Mouse (Mus musculus) left cerebral cortex, postnatal 4 days (tissue): ENCODE results near the gene Kdm8. TPM values are rescaled to one million over a fixed set of nuclear protein-coding genes. Genes with fewer than 3 reads are reported as not detected.
"Not testable (repeated sequence)": the region's sequence is repeated elsewhere in the genome, so short reads cannot be mapped to it uniquely, and the experiment has no call there.

ENCODE experiments used
- DNase-seq: peaks from one replicate; pipeline ENCODE4 v3.0.0-alpha.2; 2022
- intact Hi-C: fragments of 180-260 bp; cut with DNase I; formaldehyde crosslinking; loops from one replicate; pipeline ENCODE4 v1.15.1; 2025
- total RNA-seq, 2 experiments: library from RNA; stranded (reverse); gene quantifications; 2 replicates each; pipeline ENCODE4 v1.2.3; 2021

Kdm8 gene
- 1 to 10 TPM; 2.6 to 3.7 TPM for total RNA-seq

DNA sequence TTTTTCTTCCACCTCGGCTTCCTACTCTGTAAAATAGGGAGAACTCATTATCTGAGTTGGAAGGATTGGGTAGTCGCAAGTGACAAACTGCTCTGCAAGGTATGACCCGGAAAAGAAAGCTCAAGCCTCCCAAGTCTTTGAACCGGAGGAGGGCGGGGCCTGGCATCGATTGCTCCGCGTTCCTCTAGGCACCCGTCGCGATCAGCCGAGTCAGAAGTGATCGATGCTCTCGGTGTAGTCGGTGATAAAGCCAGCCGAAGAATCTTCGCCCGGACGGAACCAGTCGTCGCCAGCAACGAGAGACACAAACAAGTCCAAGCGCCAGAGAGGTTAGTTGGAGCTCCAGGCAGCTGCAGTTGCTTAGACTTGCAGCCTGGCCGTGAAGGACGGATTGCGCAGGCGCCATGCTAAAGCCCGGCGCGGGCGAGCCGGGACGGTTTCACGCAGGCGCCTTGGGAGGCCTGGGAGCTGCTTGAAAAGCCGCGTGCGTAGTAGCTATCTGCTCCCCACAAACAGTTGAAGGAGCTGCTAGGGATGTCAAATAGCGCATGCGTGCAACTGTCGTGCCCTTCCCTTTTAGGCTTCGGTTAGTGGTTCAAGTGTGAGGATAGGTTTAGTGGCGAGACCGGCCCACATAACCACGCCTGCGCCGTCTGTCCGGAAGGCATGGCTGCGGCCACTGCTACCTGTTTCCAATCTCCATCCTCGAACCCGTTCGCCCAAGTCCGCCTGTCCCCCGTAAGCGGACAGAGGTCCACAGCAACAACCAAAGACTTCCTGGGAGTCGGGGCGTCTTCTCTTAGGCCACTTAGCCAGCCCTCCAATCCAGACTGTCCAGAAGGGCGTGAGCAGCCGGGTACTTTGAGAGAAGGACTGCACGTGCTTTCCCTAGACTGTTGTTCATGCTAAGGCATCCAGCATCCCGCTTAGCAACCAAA, at the start of gene Kdm8:
Gene Kdm8, plus strand, starts transcription at position 213 of the 938 bp plus-strand sequence.
- peak; percentile 94 for DNase-seq
- intact Hi-C loops = no loop called here

DNA sequence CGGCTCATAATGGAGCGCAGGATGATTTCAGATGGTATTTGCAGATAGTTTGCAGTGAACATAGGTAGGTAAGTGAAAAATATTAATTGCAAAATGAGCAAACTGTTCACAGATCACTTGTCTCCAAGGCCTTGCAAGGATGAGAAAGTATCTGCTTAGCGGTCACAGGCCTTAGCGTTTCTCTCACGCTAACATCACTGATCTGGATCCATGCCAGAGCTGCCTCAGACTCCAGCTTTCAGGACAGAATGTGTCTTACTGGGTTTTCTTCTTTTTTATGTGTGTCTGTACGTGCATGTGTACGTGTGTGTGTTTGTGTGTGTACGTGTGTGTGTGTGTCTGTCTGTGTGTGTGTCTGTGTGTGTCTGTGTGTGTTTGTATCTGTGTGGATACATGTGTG, 46.4 kb upstream of the Kdm8 start:
- intact Hi-C loops = loop anchor here (5.0 to 10.0 kb wide), 2 partner anchors 216 to 613 kb away; no protein-coding TSS in a partner anchor
- peak; percentile 17 for DNase-seq

DNA sequence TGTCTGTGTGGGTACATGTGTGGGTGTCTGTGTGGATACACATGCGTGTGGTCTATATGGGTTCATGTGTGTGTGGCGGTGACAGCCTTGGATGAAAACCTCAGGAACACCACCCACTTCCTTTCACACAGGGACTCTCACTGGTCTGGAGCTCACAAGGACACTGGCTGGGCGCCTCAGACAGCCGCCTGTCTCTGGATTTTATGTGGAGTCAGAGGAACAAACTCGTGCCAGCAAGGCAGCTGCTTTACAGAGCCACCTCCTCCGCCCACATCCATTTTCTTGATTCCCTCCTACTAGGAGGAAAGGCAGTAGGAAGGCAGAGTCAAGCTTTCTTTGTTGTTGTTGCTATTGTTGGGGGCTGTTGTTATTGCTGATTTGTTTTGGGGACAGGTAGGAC, 45.8 kb upstream of the Kdm8 start:
- DNase-seq = peak; percentile 60

DNA sequence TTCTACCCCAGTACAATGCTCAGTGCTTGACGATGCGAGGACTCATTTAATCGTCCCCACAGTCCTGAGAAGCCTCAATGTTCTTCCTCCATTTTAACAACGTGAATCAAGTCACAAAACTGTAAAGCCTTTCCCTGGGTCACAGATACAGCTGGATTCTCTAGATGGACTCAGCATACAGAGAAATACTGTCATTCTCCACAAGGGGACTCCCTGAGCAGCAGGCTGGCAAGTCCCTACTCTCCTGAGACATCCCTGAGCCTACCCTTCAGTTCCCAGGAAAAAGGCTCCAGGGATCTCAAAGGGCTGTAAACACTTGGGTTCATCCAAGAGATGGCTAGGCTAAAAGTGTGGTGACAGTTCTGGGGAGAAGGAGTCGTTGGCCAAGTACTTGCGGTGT, 37.3 kb upstream of the Kdm8 start:
- intact Hi-C loops = no loop called here
- DNase-seq = no peak

More for the DNA sequence above, 45.8 kb upstream of the Kdm8 start:
- intact Hi-C loops = loop anchor here (5.0 to 10.0 kb wide), 2 partner anchors 216 to 614 kb away; no protein-coding TSS in a partner anchor

DNA sequence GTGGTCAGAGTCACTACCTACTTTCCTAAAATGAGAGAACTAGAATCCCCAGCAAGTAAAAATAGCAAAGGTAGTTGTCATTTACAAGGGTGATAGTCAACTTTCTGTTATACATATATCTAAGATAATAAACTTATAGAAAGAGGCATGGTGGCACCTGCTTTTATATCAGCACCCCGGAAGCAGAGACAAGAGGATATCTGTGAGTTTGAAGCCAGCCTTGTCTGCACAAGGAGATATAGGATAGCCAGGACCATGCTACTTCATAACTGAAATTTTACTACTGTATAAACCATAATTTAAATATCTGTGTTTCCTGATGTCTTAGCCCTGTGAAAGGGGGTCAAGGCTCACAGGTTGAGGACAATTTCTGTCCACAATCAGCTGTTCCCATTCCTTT, 29.4 kb upstream of the Kdm8 start:
- no peak for DNase-seq
- intact Hi-C loops = no loop called here

DNA sequence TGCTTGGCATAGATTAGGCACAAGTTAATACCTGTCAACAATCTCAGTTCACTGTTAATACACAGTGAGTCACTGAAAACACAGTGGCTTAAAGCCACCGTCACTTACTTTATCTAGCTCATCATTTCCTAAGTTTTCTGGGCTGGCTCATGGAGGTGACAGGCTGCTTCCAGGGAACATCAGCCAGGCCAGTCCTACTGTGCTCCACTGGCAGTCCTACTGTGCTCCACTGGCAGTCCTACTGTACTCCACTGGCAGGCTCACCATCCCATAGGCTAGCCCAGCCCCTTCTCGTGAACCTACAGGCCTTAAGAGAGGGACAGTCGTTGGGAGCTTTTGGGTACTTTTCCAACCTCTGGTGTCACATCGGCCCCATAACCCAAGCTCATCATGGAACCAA, 28.7 kb upstream of the Kdm8 start:
- no peak for DNase-seq
- intact Hi-C loops = no loop called here

DNA sequence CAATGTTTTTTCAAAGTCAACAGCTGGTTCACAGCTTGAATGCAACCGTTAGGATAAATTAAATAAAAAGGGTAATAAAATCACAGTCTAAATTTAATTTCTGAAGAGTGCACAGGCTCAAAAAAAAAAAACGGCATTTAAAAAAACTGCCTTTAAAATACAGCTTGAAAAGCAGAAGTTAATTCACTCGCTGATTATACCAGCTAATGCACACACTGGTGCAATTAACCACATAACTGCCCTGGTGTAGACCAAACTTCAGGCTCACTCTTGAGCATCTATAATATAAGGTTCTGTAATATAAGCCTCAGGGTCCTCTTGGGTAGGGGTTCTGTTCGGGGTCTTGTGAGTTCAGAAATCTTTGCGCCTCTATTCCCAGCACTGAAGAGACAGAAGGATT, 27.7 kb upstream of the Kdm8 start:
- intact Hi-C loops = no loop called here

DNA sequence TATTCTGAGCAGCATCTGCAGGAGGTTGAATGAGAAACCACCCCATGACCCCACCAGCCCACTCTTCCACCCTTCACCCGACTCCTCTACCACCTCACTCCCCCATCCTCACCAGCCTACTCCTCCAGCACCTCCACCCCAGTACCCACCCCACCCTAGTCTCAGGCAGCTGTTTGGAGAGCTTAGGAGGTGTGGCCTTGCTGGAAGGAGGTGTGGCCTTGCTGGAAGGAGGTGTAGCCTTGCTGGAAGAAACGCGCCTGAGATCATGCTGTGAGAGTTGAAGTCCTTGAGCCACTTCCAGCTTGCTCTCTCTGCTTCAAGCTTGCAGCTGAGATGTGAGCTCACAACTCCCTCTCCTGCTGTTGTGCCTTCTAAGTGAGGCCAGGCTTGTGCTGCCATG, 26.1 kb upstream of the Kdm8 start:
- intact Hi-C loops = no loop called here
- no peak for DNase-seq

More for the DNA sequence above, 27.7 kb upstream of the Kdm8 start:
- no peak for DNase-seq

DNA sequence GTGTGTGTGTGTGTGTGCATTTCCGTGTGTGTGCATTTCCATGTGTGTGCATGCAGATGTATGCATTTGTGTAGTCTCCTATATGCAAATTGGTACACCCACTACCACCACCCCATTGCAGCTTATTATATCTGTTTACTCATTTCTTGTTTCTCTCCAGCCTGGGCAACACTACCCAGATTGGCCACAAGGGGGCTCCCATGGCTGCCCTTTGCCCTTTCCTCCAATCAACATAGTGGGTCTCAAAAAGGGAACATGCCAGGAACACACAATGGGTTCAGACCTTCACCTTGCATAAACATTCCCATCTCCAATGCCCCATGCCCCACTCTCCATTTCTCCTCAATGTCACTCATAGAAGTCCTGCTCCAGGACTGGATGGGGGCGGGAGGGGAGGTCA, 24.3 kb upstream of the Kdm8 start:
- intact Hi-C loops = no loop called here
- DNase-seq = peak; percentile 54

DNA sequence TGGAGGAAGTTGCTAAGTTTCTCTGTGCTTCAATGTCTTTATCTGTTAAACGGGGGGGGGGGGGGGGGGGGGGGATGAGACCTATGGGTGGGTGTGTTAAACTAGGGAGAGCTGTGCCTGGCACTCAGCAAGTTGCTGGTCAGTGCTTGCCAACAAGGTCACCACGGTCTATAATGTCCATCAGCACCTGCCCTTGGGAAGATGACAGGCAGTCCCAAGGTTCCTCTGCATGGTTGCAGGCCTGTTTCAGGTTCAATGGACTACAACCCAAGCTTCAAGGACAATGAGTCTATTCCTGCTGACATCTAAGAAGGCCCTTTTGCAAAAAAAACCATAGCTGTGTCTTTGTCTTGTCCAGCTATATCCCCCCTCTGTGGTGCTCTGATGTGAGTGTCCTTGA, 22.6 kb upstream of the Kdm8 start:
- intact Hi-C loops = no loop called here
- DNase-seq = no peak

DNA sequence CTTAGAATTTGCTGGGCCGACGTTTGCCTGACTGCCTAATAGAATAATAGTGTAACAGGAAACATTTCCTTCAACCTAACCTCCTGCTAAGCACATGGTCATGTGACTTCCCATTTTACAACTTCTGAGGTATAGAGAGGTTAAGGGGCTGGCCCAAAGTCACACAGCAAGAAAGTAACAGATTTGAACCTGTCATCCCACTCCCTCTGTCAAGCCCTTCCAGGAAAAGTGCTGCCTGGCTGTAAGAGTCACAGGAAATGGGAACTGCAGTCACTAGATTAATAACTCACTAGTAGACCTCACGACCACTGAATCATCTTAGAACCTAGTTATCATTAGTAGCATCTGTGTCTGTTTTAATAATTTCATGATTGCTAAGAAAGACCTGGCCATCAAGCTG, 21.4 kb upstream of the Kdm8 start:
- DNase-seq = no peak

DNA sequence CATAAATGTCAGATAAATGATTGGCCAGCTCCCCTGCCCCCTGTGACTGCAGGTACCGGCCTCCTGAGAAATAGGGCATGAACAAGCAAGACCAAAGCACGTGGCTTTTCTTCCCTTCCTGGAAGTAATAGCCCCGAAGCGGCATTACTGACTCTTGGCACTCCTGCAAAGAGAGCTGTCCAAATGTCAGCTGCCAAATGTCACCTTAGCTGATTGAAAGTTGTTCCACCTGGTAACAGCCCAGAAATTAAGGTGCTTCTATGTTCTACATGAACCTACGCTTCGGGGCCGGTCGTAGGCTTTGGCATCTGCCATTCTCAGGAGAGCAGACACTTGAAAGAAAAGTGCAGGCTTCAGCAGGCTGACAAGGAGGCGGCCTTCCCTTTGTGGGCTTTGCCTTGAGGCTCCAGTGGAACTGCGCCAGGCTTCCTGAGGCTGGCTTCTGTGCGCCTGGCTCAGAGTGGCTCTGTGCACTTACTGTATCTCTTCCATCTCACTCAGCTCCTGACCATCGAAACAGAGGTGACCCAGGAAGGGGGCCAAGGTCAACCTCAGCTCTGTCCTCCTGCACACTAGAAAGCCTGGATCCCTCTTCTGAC, 16.9 kb upstream of the Kdm8 start:
- DNase-seq = peak; percentile 81
- intact Hi-C loops = no loop called here

More for the DNA sequence above, 21.4 kb upstream of the Kdm8 start:
- intact Hi-C loops = no loop called here

DNA sequence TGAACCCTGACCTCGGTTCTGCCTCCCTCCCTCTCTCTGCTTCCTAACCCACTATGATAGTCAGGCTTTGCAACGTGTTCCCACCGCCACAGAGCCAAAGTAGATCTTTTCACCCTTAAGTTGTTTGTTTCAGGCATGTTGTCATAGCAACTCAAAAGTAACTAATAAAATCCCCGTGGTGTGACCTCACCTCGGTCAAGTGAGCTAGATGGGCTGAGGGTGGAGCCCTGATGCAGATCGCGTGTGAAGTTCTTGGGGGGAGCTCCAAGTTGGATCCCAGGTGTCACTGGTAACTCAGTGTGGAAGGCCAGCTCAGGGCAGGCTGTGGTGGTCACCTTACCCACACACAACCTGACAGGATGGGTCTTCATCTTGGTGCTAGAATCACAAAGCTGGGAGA, 16.1 kb upstream of the Kdm8 start:
- intact Hi-C loops = no loop called here
- DNase-seq = no peak

DNA sequence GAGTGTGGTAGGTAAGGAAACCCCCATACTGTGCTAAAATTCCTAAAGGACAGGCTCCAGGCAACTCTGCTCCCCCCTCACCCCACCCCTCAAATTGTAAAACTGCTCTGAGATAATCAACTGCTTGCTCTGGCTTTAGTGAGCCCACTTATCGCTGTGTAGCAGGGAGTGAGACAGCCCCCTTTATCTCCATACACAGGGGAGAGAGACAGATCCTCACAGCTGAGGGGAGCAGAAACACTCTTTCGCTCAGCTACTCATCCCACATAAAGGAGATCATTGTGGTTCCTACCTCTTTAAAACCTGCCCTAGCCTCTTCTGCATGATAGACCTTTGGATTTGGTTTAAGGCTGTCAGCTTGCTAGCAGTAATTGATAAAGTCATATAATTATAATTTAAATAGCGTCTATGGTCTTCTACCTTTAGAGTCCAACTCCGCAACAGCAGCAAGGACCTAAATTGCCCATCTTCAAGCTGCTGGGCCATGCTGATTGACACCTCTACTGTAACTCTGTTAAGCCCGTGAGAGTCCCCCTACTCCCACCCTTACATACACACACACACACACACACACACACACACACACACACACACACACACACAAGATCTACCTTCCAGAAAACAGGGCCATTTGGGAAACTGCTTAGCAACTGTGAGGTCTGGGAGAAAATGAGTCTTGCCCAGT, 15.5 kb upstream of the Kdm8 start:
- intact Hi-C loops = not testable (repeated sequence)

DNA sequence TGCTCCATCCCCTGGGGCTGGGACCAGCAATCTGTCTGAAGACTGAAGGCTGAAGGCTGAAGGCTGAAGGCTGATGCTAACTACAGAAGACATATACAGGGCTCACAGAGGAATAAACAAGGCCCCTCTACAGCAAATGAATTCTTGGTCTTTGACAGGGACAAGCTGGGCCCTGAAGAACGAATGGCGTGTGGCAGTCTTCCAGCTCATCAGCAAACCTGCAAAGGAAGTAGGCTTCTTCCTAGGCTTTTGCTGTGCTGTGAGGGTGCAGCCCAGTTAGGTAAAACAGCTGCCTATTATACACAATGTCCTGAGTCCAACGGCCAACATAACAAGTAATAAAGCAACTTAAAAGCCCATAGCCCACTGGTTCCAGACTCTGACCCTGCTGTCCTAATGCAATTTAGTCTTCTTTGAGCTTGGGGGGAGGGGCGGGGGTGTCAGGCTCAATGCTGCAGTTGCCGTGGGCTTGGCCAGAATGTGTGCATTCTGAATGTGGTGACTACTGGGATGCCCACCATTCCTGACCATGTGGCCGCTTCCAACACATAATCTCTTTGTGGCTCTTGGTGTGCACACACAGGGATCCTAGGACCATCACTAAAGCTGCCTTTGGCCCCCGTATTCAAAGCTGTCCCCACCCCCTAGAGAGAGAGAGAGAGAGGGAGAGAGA, 14.2 kb upstream of the Kdm8 start:
- peak; percentile 50 for DNase-seq
- intact Hi-C loops = no loop called here

More for the DNA sequence above, 15.5 kb upstream of the Kdm8 start:
- not testable (repeated sequence) for DNase-seq

DNA sequence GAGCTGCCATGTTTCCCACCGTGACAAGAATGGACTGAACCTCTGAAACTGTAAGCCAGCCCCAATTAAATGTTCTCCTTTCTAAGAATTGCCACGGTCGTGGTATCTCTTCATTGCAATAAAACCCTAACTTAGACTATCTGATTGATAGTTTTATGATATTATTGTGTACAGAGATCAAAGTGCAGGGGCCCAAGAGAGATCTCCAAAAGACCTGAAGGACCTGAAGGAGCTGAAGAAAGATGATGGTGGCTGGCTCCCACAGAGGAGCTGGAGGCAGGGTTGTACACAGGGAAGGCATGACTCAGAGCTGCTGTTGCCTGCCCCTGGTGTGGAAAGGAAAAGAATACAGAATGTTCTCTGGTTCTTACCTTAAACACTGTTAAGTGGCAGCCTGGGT, 10.6 kb upstream of the Kdm8 start:
- DNase-seq = no peak

DNA sequence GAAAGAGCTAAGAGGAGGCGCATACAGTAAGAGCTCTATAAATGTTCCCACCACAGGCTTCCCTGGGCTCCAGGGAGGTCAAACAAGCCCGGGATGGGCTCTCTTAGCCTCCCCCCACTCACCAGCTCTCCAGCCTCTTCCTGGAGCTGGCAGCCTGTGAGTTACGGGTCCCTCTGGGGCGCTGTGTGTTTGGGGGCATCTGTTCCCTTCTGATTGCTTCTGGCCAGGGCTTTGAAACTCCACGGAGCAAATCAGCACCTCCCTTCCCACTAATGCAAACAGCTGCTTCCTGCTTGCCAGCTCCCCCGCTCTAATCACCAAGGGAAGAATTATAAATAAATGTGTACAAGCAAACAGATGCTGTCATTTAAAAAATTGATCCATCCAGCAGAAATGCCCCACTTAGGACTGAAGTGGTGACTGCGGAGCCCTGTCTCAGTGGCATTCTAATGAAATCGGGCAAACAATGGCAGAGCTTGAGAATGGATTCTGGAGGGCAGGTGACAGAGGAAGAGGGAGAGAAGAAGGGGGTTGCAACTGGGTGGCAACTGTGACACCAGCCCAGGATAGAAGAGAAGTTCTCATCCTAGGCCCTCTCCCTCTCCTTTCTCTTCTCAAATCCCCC, 9.7 kb upstream of the Kdm8 start:
- DNase-seq = peak; percentile 54
- intact Hi-C loops = no loop called here

More for the DNA sequence above, 10.6 kb upstream of the Kdm8 start:
- intact Hi-C loops = no loop called here

DNA sequence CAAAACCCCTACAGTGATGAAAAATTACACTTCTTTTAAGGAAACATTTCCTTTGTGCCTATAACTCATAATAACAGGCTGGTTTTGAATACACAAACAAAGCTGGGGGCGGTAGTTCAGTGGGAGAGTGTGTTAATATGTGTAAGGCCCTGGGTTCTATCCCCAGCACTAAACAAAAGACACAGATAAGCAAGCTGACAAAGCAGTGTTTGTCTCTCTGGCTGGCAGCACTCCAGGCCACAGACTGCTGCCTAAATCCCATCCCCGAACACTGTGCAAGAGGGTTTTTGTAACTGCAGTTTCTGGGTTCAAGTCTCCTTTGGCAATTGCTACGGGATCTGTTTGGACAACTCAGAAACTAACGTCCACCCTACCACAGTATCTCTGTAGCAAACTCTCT, 2.2 kb upstream of the Kdm8 start:
- intact Hi-C loops = no loop called here
- no peak for DNase-seq

DNA sequence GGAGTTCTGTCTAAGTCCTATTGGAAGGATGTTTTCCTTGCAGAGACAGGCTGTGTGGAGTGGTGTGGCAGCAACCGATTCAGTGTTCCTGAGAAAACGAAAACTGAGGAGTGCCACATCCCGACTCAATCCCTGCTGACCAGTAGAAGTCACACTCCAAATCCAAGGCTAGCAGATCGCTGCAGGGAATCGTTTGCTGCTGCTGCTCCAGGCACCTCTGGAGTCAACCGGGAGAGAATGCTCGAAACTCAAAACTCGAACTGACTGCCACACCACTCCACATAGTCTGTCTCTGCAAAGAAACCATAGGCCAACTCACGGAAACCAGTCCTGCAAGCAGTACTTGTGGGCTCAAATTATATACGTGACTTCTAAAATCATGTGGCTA, 406 bp upstream of the Kdm8 start:
- DNase-seq = no peak
- intact Hi-C loops = no loop called here

DNA sequence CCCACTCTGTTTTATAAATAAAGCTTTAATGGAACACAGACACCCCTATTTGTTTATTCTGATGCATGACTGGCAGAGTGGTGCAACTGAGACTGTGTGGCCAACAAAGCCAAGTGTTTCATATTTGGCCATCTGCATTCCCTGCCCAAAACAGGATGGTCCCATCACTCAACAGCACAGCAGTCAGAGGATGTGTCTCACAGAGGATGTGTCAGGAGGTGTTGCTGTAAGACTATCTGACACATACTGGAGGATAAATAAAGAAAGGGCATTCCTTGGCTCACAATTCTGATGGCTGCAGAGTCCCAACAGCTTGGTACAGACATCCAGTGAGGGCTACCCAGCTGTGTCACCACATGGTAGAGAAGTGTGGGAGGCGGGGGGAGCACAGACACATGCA, 6.2 kb downstream of the Kdm8 start:
- intact Hi-C loops = no loop called here
- DNase-seq = no peak
